Mouse (Mus musculus) lung, adult 2 months (tissue): ENCODE measurements around the gene Rtn1.

Experiments
- CTCF ChIP-seq: fragments of 200-500 bp; IDR thresholded peaks from 2 replicates; pipeline ENCODE4 v1.5.1; 2011; ENCODE audit warnings: mild to moderate bottlenecking, low read length, control low read depth; ENCODE audit not compliant: insufficient read depth
- POLR2A ChIP-seq: fragments of 200-500 bp; IDR thresholded peaks from 2 replicates; pipeline ENCODE4 v1.6.1; 2011; ENCODE audit warnings: low read depth, mild to moderate bottlenecking, control low read depth, low read length, borderline replicate concordance; ENCODE audit errors: extremely low read depth

DNA sequence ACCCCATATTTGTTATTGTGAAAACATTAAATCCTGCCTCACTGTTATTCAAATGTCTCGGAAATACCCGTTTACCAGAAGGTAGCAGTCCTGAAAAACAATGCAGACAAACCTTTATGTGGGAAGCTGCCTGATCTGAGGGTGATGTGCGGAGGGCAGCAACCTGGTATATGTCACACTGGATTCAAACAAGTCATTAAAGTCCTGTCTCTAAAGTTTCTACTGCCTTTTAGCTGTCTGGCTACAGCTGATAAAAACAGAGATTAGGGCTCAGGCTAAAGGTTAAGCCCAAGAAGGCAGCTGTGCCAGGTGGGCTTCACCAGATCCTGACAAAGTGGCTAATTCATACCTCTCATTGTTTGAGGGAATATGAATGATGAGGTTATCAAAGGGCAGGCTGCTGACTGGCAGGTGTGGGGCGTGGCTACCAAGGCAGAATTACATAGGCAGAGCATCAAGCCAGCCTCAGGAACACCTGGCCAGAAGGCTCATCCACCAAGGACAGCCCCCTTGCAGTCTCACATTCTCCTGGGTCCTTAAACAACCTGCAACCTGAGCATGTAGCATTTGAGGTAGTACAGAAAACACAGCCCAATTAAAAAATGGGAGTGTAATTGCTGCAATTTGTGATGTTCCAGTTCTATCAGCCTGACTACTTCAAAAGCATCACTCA, 121.4 kb downstream of the Rtn1 start:
- no peak for TF ChIP-seq POLR2A
- TF ChIP-seq CTCF: no peak
